Mouse (Mus musculus): ENCODE data around the gene H2-M10.4. TPM values are rescaled to one million over a fixed set of nuclear protein-coding genes. Genes with fewer than 3 reads are reported as not detected.
"Not testable (repeated sequence)": the region's sequence is repeated elsewhere in the genome, so short reads cannot be mapped to it uniquely, and the experiment has no call there.

H2-M10.4 gene
- not detected for polyA plus RNA-seq (2012; fragmentation: generic; extraction: Trizol)

GRCm38 (mm10) chr17:36462234-36462633, at the start of gene H2-M10.4:
H2-M10.4 (minus strand) TSS chr17:36462334.
- H3K4me2 ChIP-seq (ENCODE audit: low read depth) = no peak within 1 kb of the TSS
- TF ChIP-seq E2F4 (IDR thresholded peaks at IDR 0.05; ENCODE audit: insufficient read depth) (no peak), MAX (IDR thresholded peaks at IDR 0.05; ENCODE audit: low read depth) (no peak), TCF3 (IDR thresholded peaks at IDR 0.05; ENCODE audit: insufficient read length, low read depth) (no peak), MYOD1 (IDR thresholded peaks at IDR 0.05; ENCODE audit: control insufficient read depth in 1 of 3, insufficient read length in 2 of 3, low read depth in 2 of 3) (no peak), TCF12 (IDR thresholded peaks at IDR 0.05; ENCODE audit: insufficient read depth, poor library complexity, severe bottlenecking) (no peak)
- no peaks in the 10 kb centered on the region for H3K79me2 ChIP-seq (ENCODE audit: control insufficient read depth, insufficient read depth)
- no peak within 1 kb of the TSS for H3ac ChIP-seq (ENCODE audit: control insufficient read depth, insufficient read length)
- no peaks in the 10 kb centered on the region for H3K27me3 ChIP-seq (ENCODE audit: control insufficient read depth, insufficient read depth, insufficient read length)
- no peaks in the 10 kb centered on the region for H3K36me3 ChIP-seq (ENCODE audit: control insufficient read depth, insufficient read depth)
- H3K4me3 ChIP-seq = no peak within 1 kb of the TSS

GRCm38 (mm10) chr17:36503910-36504309, 41.8 kb upstream of the H2-M10.4 start:
- H3K79me2 ChIP-seq (ENCODE audit: control insufficient read depth, insufficient read depth) = no peaks in the 10 kb centered on the region
- H3ac ChIP-seq (ENCODE audit: control insufficient read depth, insufficient read length) = no peak overlapping the region
- H3K27me3 ChIP-seq (ENCODE audit: control insufficient read depth, insufficient read depth, insufficient read length) = no peaks in the 10 kb centered on the region
- H3K36me3 ChIP-seq (ENCODE audit: control insufficient read depth, insufficient read depth) = no peaks in the 10 kb centered on the region
- H3K4me2 ChIP-seq (ENCODE audit: low read depth) = no peak overlapping the region
- H3K4me3 ChIP-seq = no peak overlapping the region
- TF ChIP-seq TCF3 (IDR thresholded peaks at IDR 0.05; ENCODE audit: insufficient read length, low read depth) = no peak
- TF ChIP-seq MAX (IDR thresholded peaks at IDR 0.05; ENCODE audit: low read depth) = no peak
- TF ChIP-seq REST (IDR thresholded peaks at IDR 0.05; ENCODE audit: insufficient read depth, insufficient read length) = no peak
- TF ChIP-seq MYOG (IDR thresholded peaks at IDR 0.05; ENCODE audit: control insufficient read depth in 1 of 3, insufficient read depth in 1 of 3, insufficient read length in 2 of 3, low read depth in 2 of 3) = no peak
- TF ChIP-seq CEBPB (IDR thresholded peaks at IDR 0.05; ENCODE audit: insufficient read depth, poor library complexity, severe bottlenecking) = no peak
- no peak for TF ChIP-seq POLR2A (IDR thresholded peaks at IDR 0.05; ENCODE audit: insufficient read length, low read depth)

GRCm38 (mm10) chr17:36500435-36500834, 38.3 kb upstream of the H2-M10.4 start:
- Histone ChIP-seq H3K4me2 (ENCODE audit: low read depth) (no peak overlapping the region), H3K79me2 (ENCODE audit: control insufficient read depth, insufficient read depth) (no peaks in the 10 kb centered on the region), H3ac (ENCODE audit: control insufficient read depth, insufficient read length) (no peak overlapping the region), H3K4me3 (no peak overlapping the region), H3K27me3 (ENCODE audit: control insufficient read depth, insufficient read depth, insufficient read length) (no peaks in the 10 kb centered on the region), H3K36me3 (ENCODE audit: control insufficient read depth, insufficient read depth) (no peaks in the 10 kb centered on the region)
- no peak for TF ChIP-seq MYOG (IDR thresholded peaks at IDR 0.05; ENCODE audit: control insufficient read depth in 1 of 3, insufficient read depth in 1 of 3, insufficient read length in 2 of 3, low read depth in 2 of 3)
- no peak for TF ChIP-seq MYOD1 (IDR thresholded peaks at IDR 0.05; ENCODE audit: control insufficient read depth in 1 of 3, insufficient read length in 2 of 3, low read depth in 2 of 3)
- no peak for TF ChIP-seq MAX (IDR thresholded peaks at IDR 0.05; ENCODE audit: low read depth)
- no peak for TF ChIP-seq E2F4 (IDR thresholded peaks at IDR 0.05; ENCODE audit: insufficient read depth)
- TF ChIP-seq USF1 (IDR thresholded peaks at IDR 0.05; ENCODE audit: low read depth) = no peak
- no peak for TF ChIP-seq REST (IDR thresholded peaks at IDR 0.05; ENCODE audit: insufficient read depth, insufficient read length)
- TF ChIP-seq CEBPB (IDR thresholded peaks at IDR 0.05; ENCODE audit: insufficient read depth, poor library complexity, severe bottlenecking) = no peak
- no peak for TF ChIP-seq POLR2AphosphoS2 (IDR thresholded peaks at IDR 0.05; ENCODE audit: insufficient read length, low read depth)
- no peak for TF ChIP-seq SRF (IDR thresholded peaks at IDR 0.05; ENCODE audit: control insufficient read depth, insufficient read length, low read depth)
- no peak for TF ChIP-seq POLR2A (IDR thresholded peaks at IDR 0.05; ENCODE audit: insufficient read length, low read depth)
- no peak for TF ChIP-seq TCF12 (IDR thresholded peaks at IDR 0.05; ENCODE audit: insufficient read depth, poor library complexity, severe bottlenecking)
- no peak for TF ChIP-seq TCF3 (IDR thresholded peaks at IDR 0.05; ENCODE audit: insufficient read length, low read depth)

- not testable (repeated sequence) for H3K4me3 ChIP-seq; H3ac ChIP-seq (ENCODE audit: control insufficient read depth, insufficient read length); H3K79me2 ChIP-seq (ENCODE audit: control insufficient read depth, insufficient read depth); H3K27me3 ChIP-seq (ENCODE audit: control insufficient read depth, insufficient read depth, insufficient read length); H3K36me3 ChIP-seq (ENCODE audit: control insufficient read depth, insufficient read depth); H3K4me2 ChIP-seq (ENCODE audit: low read depth)
These were observed 26.0 kb upstream of the H2-M10.4 start for GRCm38 (mm10) chr17:36488181-36488580.

GRCm38 (mm10) chr17:36486687-36487230, 24.6 kb upstream of the H2-M10.4 start:
- Histone ChIP-seq H3ac (ENCODE audit: control insufficient read depth, insufficient read length) (no peak overlapping the region), H3K4me2 (ENCODE audit: low read depth) (no peak overlapping the region), H3K79me2 (ENCODE audit: control insufficient read depth, insufficient read depth) (no peaks in the 10 kb centered on the region), H3K36me3 (ENCODE audit: control insufficient read depth, insufficient read depth) (no peaks in the 10 kb centered on the region), H3K4me3 (no peak overlapping the region), H3K27me3 (ENCODE audit: control insufficient read depth, insufficient read depth, insufficient read length) (no peaks in the 10 kb centered on the region)
- no peak for TF ChIP-seq MYOG (IDR thresholded peaks at IDR 0.05; ENCODE audit: control insufficient read depth in 1 of 3, insufficient read depth in 1 of 3, insufficient read length in 2 of 3, low read depth in 2 of 3)
- no peak for TF ChIP-seq TCF3 (IDR thresholded peaks at IDR 0.05; ENCODE audit: insufficient read length, low read depth)
- TF ChIP-seq POLR2A (IDR thresholded peaks at IDR 0.05; ENCODE audit: insufficient read length, low read depth) = no peak
- TF ChIP-seq SRF (IDR thresholded peaks at IDR 0.05; ENCODE audit: control insufficient read depth, insufficient read length, low read depth) = no peak
- TF ChIP-seq TCF12 (IDR thresholded peaks at IDR 0.05; ENCODE audit: insufficient read depth, poor library complexity, severe bottlenecking) = no peak
- no peak for TF ChIP-seq REST (IDR thresholded peaks at IDR 0.05; ENCODE audit: insufficient read depth, insufficient read length)
- TF ChIP-seq USF1 (IDR thresholded peaks at IDR 0.05; ENCODE audit: low read depth) = no peak
- TF ChIP-seq E2F4 (IDR thresholded peaks at IDR 0.05; ENCODE audit: insufficient read depth) = no peak

All from myocyte (in vitro differentiated cells).